Mouse (Mus musculus) neutrophil, adult 5-6 weeks (primary cell): ENCODE data around the gene Fam160a1. TPM values are rescaled to one million over a fixed set of nuclear protein-coding genes. Genes with fewer than 3 reads are reported as not detected.

Experiments
- ATAC-seq: fragments of 151-379, 151-347 bp; 2 replicates; pipeline ENCODE4 v1.8.0; 2017; ENCODE audit warnings: mild to moderate bottlenecking, moderate TSS enrichment; ENCODE audit not compliant: insufficient number of reproducible peaks, poor library complexity, low FRiP score, severe bottlenecking; ENCODE audit errors: extremely low read depth
- total RNA-seq: library from RNA; stranded (forward); fragments of 200-1000 nt; gene quantifications from 2 replicates; pipeline ENCODE4 v1.2.3, GENCODE M21; 2017

Fam160a1 gene
- total RNA-seq, 1 experiment from 2014 or later = 0.81 TPM

- no peak for ATAC-seq
These were observed 113.8 kb downstream of the Fam160a1 start for GRCm38 (mm10) chr3:85703141-85703882.

DNA sequence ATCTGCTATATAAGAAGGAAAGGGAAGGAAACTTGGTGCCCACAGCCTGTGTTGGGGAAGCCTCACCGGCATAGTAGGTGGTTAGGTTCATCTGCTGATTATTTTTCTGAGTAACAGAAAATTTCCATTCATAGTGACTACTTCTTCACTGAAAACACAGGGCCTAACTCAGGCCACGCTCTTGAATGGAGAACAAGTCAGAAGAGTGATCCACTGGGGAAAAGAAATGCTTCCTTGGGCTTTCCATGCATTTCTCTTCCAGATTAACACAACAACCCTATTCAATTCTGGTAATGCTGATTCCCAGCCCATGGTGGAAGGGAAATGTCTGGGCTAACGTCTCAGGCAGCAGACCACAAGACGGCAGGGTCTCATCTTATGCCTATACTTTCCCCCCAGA lies 118.6 kb downstream of the Fam160a1 start:
- no peak for ATAC-seq

GRCm38 (mm10) chr3:85695056-85695455 lies 122.0 kb downstream of the Fam160a1 start:
- ATAC-seq = no peak

DNA sequence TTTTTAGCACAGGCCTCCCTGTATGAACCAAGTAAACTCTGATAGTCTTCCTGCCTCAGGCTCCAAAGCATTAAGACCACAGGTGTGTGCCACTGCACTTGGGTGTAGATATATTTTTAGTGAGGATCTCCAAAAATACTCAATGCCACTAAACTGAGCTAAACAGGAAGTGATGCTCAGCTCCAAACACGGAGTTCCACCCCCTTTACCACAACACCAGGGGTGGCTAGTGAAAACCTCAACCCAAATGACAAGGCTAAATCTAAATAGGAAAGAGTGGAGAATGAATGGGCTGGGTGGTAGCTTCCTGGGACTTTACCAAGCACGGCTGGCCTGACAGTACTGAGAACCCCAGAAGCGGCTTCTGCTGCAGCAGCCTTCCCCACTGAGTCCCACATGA lies 124.1 kb downstream of the Fam160a1 start:
- ATAC-seq = no peak

DNA sequence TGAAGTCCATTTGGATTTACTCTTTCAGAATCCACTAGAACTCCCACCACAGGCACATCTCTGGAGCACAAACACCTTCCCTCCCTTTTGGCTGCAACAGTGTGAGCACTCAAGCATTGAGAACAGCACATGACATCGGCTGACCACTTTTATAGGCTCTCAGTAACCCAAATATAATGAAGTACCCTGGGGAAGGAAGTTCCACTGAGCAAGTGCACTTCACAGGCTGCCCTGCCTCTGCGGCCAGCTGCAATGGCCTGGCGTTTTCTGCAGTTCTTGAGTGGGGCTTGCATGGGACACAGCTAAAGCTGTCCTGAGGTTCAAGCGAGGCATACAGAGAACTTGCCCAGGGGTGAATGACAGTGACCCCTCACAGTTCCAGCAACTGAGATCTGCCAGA lies 126.0 kb downstream of the Fam160a1 start:
- ATAC-seq = no peak

GRCm38 (mm10) chr3:85688341-85688740 lies 128.8 kb downstream of the Fam160a1 start:
- ATAC-seq = no peak

GRCm38 (mm10) chr3:85685271-85685670 lies 131.8 kb downstream of the Fam160a1 start:
- no peak for ATAC-seq

GRCm38 (mm10) chr3:85683618-85684017 lies 133.5 kb downstream of the Fam160a1 start:
- no peak for ATAC-seq

DNA sequence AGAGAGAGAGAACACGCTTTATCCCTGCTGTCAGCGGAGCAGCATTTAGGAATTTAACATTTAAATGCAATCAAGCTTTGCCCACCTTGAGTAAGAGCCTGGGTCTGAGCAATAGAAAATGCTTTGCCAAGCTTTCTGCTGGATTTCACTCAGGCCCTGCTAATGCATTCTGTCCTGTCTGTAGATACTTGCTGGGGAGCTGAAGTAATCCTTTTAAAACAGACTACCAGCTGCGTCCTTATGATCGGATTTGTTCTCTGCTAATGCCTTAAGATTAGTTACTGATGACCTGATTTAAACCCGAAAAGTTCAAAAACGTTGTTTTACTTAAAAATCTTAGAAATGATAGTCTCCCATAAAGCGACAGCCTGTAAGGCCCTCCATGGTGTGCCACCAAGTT lies 136.0 kb downstream of the Fam160a1 start:
- no peak for ATAC-seq

GRCm38 (mm10) chr3:85679960-85680359 lies 137.1 kb downstream of the Fam160a1 start:
- ATAC-seq = no peak

DNA sequence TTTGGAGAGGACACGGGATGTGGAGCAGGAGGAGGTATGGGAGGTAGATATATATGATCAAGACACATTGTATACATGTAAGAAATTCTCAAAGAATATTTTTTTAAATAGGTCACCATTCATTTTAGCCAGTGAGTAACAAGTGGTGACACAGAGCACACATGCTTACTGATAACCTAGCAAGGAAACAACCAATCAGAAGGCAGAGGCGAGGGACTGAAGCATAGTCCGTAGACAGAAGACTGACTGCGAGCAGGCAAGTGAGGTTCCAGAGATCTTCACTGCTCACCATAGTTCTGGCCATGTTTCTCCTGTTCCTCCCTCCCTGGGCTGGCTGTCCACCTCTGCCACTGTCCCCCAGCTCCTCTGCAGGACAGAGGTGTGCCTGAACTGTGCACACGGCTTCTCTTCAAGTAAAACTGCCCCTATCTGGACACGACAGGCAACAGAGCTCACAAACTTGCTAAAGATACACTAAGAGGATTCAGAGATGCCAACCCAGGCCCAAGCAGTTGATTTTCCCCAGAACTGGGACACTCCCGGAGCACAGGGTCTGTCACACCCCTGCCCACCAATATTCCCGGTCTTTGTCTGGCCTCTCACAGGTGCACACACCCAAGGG lies 137.7 kb downstream of the Fam160a1 start:
- no peak for ATAC-seq

- no peak for ATAC-seq
These were observed 139.1 kb downstream of the Fam160a1 start for GRCm38 (mm10) chr3:85677952-85678351.

GRCm38 (mm10) chr3:85677133-85677532 lies 140.0 kb downstream of the Fam160a1 start:
- ATAC-seq = no peak

DNA sequence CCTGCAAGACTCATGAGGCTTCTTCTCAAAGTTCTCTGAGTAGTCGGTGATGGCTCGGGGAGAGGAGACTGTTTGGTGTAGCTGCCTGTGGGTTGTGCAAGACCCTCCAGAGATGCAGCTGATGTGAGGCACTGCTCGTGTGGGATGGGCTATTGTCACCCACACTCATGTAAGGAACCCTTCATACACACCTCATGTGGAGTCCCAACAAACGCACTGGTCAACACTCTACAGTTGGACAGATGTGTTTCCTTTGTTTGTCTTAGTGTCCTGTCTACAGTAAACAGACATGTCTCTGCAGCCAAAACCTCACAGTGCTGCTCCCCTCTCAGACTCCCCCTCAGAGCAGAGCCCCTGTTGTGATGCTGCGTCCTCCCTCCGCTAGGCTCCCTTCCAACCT lies 147.2 kb downstream of the Fam160a1 start:
- ATAC-seq = no peak

- no peak for ATAC-seq
These were observed 149.4 kb downstream of the Fam160a1 start for GRCm38 (mm10) chr3:85667683-85668082.

GRCm38 (mm10) chr3:85666736-85667135 lies 150.4 kb downstream of the Fam160a1 start:
- no peak for ATAC-seq

DNA sequence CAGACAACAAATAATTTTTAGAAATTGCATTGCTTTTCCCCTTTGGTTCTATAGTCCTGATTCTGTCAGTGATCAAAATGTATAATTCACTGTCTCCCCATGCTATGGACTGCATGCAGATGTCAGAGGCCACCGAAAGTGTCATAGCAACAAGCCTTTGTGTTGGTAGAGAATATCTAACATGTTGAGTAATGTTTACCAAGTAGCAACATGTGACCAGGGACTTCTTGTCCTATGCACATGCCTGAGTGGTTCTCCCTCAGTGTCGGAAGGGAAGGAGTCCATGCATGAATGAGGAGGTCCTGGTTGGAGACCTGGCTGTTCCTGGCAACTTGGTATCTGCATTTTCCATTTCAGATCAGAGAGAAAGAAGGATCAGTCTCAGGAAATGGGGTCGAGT lies 150.9 kb downstream of the Fam160a1 start:
- ATAC-seq = no peak

DNA sequence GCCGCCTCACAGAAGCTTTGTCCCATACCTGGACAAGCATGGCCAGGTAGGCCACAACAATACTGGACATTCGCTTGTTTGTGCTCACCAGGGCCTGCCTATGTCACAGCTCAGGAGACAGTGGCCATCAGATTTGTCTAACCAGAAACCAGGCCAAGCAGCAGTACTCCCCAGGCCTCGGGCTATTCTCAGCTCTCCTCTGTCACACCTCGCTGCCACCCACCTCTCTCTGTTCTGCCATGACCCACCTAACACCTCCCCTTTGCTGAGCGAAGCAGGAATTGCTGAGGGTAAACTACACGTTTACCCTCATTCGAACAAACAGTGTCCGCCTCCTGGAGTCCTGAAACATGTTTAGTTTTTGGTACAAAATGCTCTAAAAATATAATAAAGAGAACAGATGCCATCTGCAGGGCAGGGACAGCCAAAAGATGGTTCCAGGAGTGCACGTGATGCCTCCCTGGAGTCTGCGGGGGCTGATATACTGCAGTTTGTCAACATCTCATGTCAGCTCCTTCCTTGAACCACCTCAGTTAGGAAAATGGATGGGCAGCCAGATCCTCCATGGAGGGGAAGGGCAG lies 152.4 kb downstream of the Fam160a1 start:
- no peak for ATAC-seq

DNA sequence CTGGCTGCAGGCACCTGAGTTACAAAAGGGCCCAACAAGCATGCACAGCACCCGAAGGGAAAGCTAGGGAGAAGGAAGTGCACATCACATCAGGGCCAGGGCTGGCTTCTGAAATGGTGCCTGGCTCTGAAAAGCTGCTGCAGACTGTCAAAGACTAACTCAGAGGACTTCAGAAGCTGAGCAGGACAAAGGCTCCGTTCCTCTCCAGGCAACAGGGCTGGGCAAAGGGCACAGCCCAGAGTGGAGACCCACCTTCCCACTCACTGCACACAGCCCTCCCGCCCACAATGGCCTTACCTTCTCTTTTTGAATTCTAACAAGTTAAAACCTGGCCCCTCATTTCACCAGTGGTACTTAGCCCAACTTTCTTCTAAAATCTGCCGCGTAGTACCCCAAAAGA lies 153.3 kb downstream of the Fam160a1 start:
- ATAC-seq = no peak
